Mouse (Mus musculus) bone marrow, adult 2 months (tissue): ENCODE measurements around the gene Sos2. TPM values are rescaled to one million over a fixed set of nuclear protein-coding genes. Genes with fewer than 3 reads are reported as not detected.
A peak's percentile ranks its signal among the peaks of the same experiment; 100 is the strongest.
"Not testable (repeated sequence)": the region's sequence is repeated elsewhere in the genome, so short reads cannot be mapped to it uniquely, and the experiment has no call there.

Experiments
- H3K27ac ChIP-seq: fragments of 200-500 bp; 2 replicates; pipeline ENCODE4 v1.5.1; 2012; ENCODE audit warnings: low read depth, mild to moderate bottlenecking, control low read depth, inconsistent platforms, low read length; ENCODE audit not compliant: control insufficient read depth, poor library complexity, insufficient read depth
- H3K4me1 ChIP-seq: fragments of 200-500 bp; 2 replicates; pipeline ENCODE4 v1.6.1; 2011; ENCODE audit warnings: low read length; ENCODE audit not compliant: control insufficient read depth, insufficient read depth
- H3K4me3 ChIP-seq: fragments of 200-500 bp; replicated peaks from 2 replicates; pipeline ENCODE3; 2011; ENCODE audit warnings: mild to moderate bottlenecking, low read depth, low read length, control low read depth; ENCODE audit not compliant: control insufficient read depth
- CTCF ChIP-seq: fragments of 200-500 bp; IDR thresholded peaks from 2 replicates; pipeline ENCODE4 v1.5.1; 2011; ENCODE audit warnings: low read length, control low read depth; ENCODE audit not compliant: control insufficient read depth, insufficient read depth
- POLR2A ChIP-seq: fragments of 200-500 bp; IDR thresholded peaks from 2 replicates; pipeline ENCODE4 v1.6.1; 2011; ENCODE audit warnings: low read depth, mild to moderate bottlenecking, control low read depth, low read length, borderline replicate concordance; ENCODE audit not compliant: control insufficient read depth
- WGBS: fragments of 180-500 bp; shearing (Covaris S2); methylation state at CpG from one replicate; pipeline ENCODE4 v1.1.7; 2018; 5-methylcytosine and 5-hydroxymethylcytosine counted together
- polyA plus RNA-seq: library from polyadenylated mRNA; stranded (reverse); fragments of >200 nt; gene quantifications from 2 replicates; pipeline ENCODE4 v1.2.4, GENCODE M21; 2011; ENCODE audit warnings: low replicate concordance; ENCODE audit not compliant: missing spikeins, insufficient read depth, insufficient read length

Sos2 gene
- polyA plus RNA-seq, 1 experiment: 10.9 TPM

GRCm38 (mm10) chr12:69661658-69662057 lies 20.0 kb downstream of the Sos2 start:
- Histone ChIP-seq H3K4me1 (no peaks in the 10 kb centered on the region), H3K4me3 (no peak overlapping the region), H3K27ac (no peak overlapping the region)
- WGBS: 89% methylated on average over 5 of the region's 5 CpGs
- TF ChIP-seq CTCF (no peak), POLR2A (no peak)

- not testable (repeated sequence) for H3K4me3 ChIP-seq, H3K4me1 ChIP-seq, H3K27ac ChIP-seq
These were observed 27.7 kb downstream of the Sos2 start for GRCm38 (mm10) chr12:69653973-69654372.

- Histone ChIP-seq H3K4me1 (no peaks in the 10 kb centered on the region; the same call in 1 of the 2 replicates), H3K4me3 (no peak overlapping the region), H3K27ac (no peak overlapping the region)
- no peak for TF ChIP-seq CTCF
- TF ChIP-seq POLR2A: no peak
- 81% methylated on average over 8 of the region's 8 CpGs for WGBS
These were observed 32.1 kb downstream of the Sos2 start for GRCm38 (mm10) chr12:69649511-69649910.

- no peak overlapping the region for H3K27ac ChIP-seq
- no peak overlapping the region for H3K4me3 ChIP-seq
- TF ChIP-seq POLR2A (no peak), CTCF (no peak)
- no peaks in the 10 kb centered on the region; the same call in 1 of the 2 replicates for H3K4me1 ChIP-seq
- WGBS: 74% methylated on average over 8 of the region's 8 CpGs
These were observed 35.6 kb downstream of the Sos2 start for GRCm38 (mm10) chr12:69645821-69646616.

GRCm38 (mm10) chr12:69644877-69645276 lies 36.8 kb downstream of the Sos2 start:
- Histone ChIP-seq H3K4me1 (no peaks in the 10 kb centered on the region; the same call in 1 of the 2 replicates), H3K27ac (no peak overlapping the region), H3K4me3 (no peak overlapping the region)
- TF ChIP-seq POLR2A: no peak
- TF ChIP-seq CTCF: no peak
- 69% methylated on average over 3 of the region's 3 CpGs for WGBS

GRCm38 (mm10) chr12:69642877-69643276 lies 38.8 kb downstream of the Sos2 start:
- no peak overlapping the region for H3K27ac ChIP-seq
- TF ChIP-seq CTCF (no peak), POLR2A (no peak)
- H3K4me1 ChIP-seq: no peaks in the 10 kb centered on the region; the same call in 1 of the 2 replicates
- 88% methylated on average over 5 of the region's 5 CpGs for WGBS
- H3K4me3 ChIP-seq: no peak overlapping the region

- WGBS: 79% methylated on average over 3 of the region's 3 CpGs
- Histone ChIP-seq H3K4me1 (peaks cover 2% of the 10 kb centered on the region; the same call in 1 of the 2 replicates), H3K27ac (no peak overlapping the region), H3K4me3 (no peak overlapping the region)
- TF ChIP-seq CTCF (peak; percentile 30; the same call in 1 of the 2 replicates), POLR2A (no peak)
These were observed 46.9 kb downstream of the Sos2 start for GRCm38 (mm10) chr12:69634761-69635160.

GRCm38 (mm10) chr12:69618590-69618989 lies 63.1 kb downstream of the Sos2 start:
- not testable (repeated sequence) for H3K4me1 ChIP-seq, H3K4me3 ChIP-seq, H3K27ac ChIP-seq
- WGBS: 79% methylated on average over 5 of the region's 5 CpGs

- 95% methylated on average over 2 of the region's 2 CpGs for WGBS
- H3K27ac ChIP-seq: no peak overlapping the region
- H3K4me1 ChIP-seq: no peaks in the 10 kb centered on the region
- no peak for TF ChIP-seq POLR2A
- TF ChIP-seq CTCF: no peak
- no peak overlapping the region for H3K4me3 ChIP-seq
These were observed 77.3 kb downstream of the Sos2 start for GRCm38 (mm10) chr12:69604367-69604766.
